Mouse (Mus musculus): ENCODE results near the gene Tmem189. TPM values are rescaled to one million over a fixed set of nuclear protein-coding genes. Genes with fewer than 3 reads are reported as not detected.

Gene Tmem189
- polyA plus RNA-seq, 1 experiment from 2014 or later, result 34.5 TPM

DNA sequence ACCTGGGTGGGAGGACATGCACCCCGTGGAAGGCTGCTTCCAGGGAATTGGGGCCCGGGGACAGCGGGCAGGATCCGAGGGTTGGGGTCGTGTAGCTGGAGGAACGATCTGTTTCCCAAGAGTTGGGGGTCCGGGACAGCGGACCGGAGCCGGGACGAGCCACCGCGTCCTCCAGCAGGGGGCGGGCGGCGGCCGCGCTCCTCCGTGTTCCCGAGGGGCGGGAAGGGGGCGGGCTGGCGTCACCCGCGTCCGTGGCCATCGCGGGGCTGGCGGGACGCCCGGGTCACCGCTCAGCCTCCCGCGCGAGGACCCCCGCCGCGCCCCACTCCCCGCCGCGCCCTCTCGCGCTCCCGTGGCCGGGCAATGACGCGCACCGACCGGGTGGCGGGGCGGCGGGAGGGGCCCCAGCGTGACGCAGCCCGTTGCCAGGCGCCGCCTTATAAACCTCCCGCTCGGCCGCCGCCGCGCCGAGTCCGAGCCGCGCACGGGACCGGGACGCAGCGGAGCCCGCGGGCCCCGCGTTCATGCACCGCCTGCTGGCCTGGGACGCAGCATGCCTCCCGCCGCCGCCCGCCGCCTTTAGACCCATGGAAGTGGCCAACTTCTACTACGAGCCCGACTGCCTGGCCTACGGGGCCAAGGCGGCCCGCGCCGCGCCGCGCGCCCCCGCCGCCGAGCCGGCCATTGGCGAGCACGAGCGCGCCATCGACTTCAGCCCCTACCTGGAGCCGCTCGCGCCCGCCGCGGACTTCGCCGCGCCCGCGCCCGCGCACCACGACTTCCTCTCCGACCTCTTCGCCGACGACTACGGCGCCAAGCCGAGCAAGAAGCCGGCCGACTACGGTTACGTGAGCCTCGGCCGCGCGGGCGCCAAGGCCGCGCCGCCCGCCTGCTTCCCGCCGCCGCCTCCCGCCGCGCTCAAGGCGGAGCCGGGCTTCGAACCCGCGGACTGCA is 847 bp downstream of the Tmem189 start, which contains the start of gene Cebpb:
Cebpb (plus strand) TSS at position 418 of the 954 bp plus-strand sequence.
- Histone ChIP-seq H3K9ac (peak within 1 kb of the TSS; percentile 59), H3K27ac (0 out of 2 replicates have a peak within 1 kb of the TSS, but pooled peaks have one; percentile 25), H3K4me1 (peaks cover 16% of the 10 kb centered on the region), H3K9me3 (no peaks in the 10 kb centered on the region), H3K36me3 (replicated peaks) (no peaks in the 10 kb centered on the region), H3K4me2 (peak within 1 kb of the TSS; percentile 94), H3K27me3 (peaks cover 71% of the 10 kb centered on the region), H3K4me3 (replicated peaks) (peak within 1 kb of the TSS; percentile 67)
- peak; percentile 55 for ATAC-seq (ENCODE audit: low FRiP score)
- under 1% methylated on average over 78 of the region's 147 CpGs for WGBS

DNA sequence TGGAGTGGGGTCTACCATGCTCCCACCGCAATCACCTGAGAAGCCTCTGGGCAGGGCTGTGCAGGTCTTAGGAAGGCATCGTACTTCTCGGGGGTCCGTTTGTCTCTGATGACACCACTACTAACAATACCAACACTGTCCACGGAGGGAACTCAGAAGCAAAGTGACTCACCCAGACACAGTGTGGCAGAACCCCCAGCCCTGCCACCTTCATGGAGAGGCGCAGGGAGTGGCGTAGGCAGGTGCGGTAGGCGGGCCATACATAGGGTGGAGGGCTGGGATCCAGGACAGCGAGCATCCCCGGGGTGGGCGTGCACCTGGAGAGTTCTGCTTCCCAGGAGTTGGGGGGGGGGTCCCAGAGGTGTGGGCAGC is 1.5 kb downstream of the Tmem189 start:
- WGBS, result 19% methylated on average over 12 of the region's 12 CpGs

DNA sequence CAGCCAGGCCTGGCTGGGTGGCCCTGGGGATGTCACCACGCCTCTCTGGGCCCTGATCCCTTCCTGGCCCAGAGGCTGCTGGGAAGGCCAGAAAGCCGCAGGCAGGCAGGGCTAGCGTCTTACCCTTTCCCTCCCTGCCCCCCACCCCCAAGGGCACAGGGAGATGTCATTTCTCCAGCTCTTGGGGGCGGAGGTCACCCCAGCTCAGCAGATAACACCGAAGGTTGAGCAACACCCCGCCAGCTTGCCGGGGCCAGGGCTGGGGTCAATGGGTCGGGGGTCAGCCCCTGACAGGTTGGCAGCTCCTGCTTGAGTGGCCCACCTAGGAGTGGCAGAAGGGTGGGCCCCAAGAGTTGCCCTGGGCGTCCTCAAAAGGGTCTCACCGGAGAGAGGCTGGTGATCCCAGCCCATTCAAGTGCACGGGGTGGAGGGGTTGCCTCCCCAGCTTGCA is 1.9 kb downstream of the Tmem189 start:
- 54% methylated on average over 11 of the region's 11 CpGs for WGBS
- peaks cover 71% of the 10 kb centered on the region for H3K27me3 ChIP-seq
- H3K4me2 ChIP-seq, result no peak overlapping the region
- no peak overlapping the region for H3K27ac ChIP-seq
- no peak overlapping the region for H3K4me3 ChIP-seq (replicated peaks)
- no peaks in the 10 kb centered on the region for H3K9me3 ChIP-seq
- no peak for ATAC-seq (ENCODE audit: low FRiP score)
- H3K4me1 ChIP-seq, result peaks cover 16% of the 10 kb centered on the region
- no peaks in the 10 kb centered on the region for H3K36me3 ChIP-seq (replicated peaks)
- H3K9ac ChIP-seq, result no peak overlapping the region

More for the DNA sequence above, 1.5 kb downstream of the Tmem189 start:
- Histone ChIP-seq H3K36me3 (replicated peaks) (no peaks in the 10 kb centered on the region), H3K9ac (peak overlapping the region; percentile 59; the same call in 1 of the 2 replicates), H3K27me3 (peaks cover 71% of the 10 kb centered on the region), H3K4me3 (replicated peaks) (peak overlapping the region; percentile 67), H3K27ac (no peak overlapping the region), H3K4me2 (peak overlapping the region; percentile 94), H3K9me3 (no peaks in the 10 kb centered on the region), H3K4me1 (peaks cover 16% of the 10 kb centered on the region)
- ATAC-seq (ENCODE audit: low FRiP score), result peak; percentile 45; the same call in 1 of the 2 replicates

- Histone ChIP-seq H3K4me3 (replicated peaks) (no peak overlapping the region), H3K9ac (no peak overlapping the region), H3K36me3 (replicated peaks) (no peaks in the 10 kb centered on the region), H3K27me3 (peaks cover 69% of the 10 kb centered on the region), H3K4me1 (peaks cover 16% of the 10 kb centered on the region), H3K9me3 (no peaks in the 10 kb centered on the region), H3K27ac (no peak overlapping the region), H3K4me2 (no peak overlapping the region)
- WGBS, result 92% methylated on average over 4 of the region's 4 CpGs
- no peak for ATAC-seq (ENCODE audit: low FRiP score)
These were observed 2.4 kb downstream of the Tmem189 start for GRCm38 (mm10) chr2:167687250-167687586.

- 80% methylated on average over 16 of the region's 16 CpGs for WGBS
- no peak overlapping the region for H3K27ac ChIP-seq
- H3K4me3 ChIP-seq (replicated peaks), result no peak overlapping the region
- no peak for ATAC-seq (ENCODE audit: low FRiP score)
- H3K4me1 ChIP-seq, result peaks cover 16% of the 10 kb centered on the region
- no peaks in the 10 kb centered on the region for H3K9me3 ChIP-seq
- H3K4me2 ChIP-seq, result no peak overlapping the region
- H3K9ac ChIP-seq, result no peak overlapping the region
- H3K36me3 ChIP-seq (replicated peaks), result no peaks in the 10 kb centered on the region
- peaks cover 63% of the 10 kb centered on the region for H3K27me3 ChIP-seq
These were observed 3.0 kb downstream of the Tmem189 start for GRCm38 (mm10) chr2:167686382-167687249.

- Histone ChIP-seq H3K27ac (no peak overlapping the region), H3K9ac (no peak overlapping the region), H3K4me2 (no peak overlapping the region), H3K36me3 (replicated peaks) (no peaks in the 10 kb centered on the region), H3K27me3 (peaks cover 55% of the 10 kb centered on the region), H3K4me3 (replicated peaks) (no peak overlapping the region), H3K4me1 (peaks cover 16% of the 10 kb centered on the region), H3K9me3 (no peaks in the 10 kb centered on the region)
- 84% methylated on average over 3 of the region's 3 CpGs for whole genome bisulfite sequencing
- ATAC-seq (ENCODE audit: low FRiP score), result no peak
These were observed 3.8 kb downstream of the Tmem189 start for GRCm38 (mm10) chr2:167685865-167686264.

DNA sequence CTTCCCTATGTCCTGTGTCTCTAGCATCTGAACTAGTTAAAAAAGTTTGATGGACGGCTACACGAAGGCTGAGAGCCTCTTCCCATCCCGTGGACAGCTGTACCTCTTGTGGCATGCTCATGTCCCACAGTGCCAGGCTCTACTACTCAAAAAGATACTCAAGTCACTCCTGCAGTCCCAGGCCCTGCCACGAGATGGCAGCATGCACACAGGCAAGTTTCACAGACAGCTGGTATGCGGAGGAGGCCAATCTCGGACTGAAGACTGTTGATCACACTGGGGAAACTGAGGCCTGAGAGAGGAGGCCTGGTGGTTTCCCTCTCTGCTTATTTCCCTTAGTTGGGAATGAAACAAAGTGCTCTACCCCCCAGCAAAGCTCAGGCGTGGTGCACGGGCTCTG is 4.5 kb downstream of the Tmem189 start:
- no peak overlapping the region for H3K9ac ChIP-seq
- H3K4me1 ChIP-seq, result peaks cover 16% of the 10 kb centered on the region
- H3K4me2 ChIP-seq, result no peak overlapping the region
- no peaks in the 10 kb centered on the region for H3K36me3 ChIP-seq (replicated peaks)
- H3K27me3 ChIP-seq, result peaks cover 49% of the 10 kb centered on the region
- ATAC-seq (ENCODE audit: low FRiP score), result peak; percentile 18; the same call in 1 of the 2 replicates
- H3K4me3 ChIP-seq (replicated peaks), result no peak overlapping the region
- no peak overlapping the region for H3K27ac ChIP-seq
- no peaks in the 10 kb centered on the region for H3K9me3 ChIP-seq
- 6% methylated on average over 8 of the region's 8 CpGs for WGBS

DNA sequence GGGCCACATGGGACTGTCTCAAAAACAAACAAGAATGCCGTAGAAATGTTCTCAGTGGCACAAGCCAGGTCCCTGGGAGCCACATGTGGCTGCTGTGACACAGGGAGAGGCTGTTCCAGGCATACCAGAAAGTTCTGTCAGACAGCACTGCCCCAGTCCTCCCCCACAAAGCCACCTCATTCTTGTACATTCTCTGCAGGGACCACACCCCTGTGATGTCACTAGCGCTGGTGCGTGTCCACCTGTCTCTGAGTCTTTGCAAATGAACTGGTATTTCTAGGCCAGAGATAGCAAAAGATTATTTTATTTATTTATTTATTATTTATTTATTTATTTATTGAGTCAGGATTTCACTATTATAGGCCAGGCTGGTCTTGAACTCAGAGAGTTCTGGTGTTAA is 5.9 kb downstream of the Tmem189 start:
- Histone ChIP-seq H3K4me3 (replicated peaks) (no peak overlapping the region), H3K4me2 (no peak overlapping the region), H3K36me3 (replicated peaks) (no peaks in the 10 kb centered on the region), H3K9ac (no peak overlapping the region), H3K27me3 (peaks cover 35% of the 10 kb centered on the region), H3K4me1 (0 out of 2 replicates have a peak, but pooled peaks cover 9% of the 10 kb centered on the region), H3K9me3 (no peaks in the 10 kb centered on the region), H3K27ac (no peak overlapping the region)
- WGBS, result 88% methylated on average over 3 of the region's 3 CpGs
- ATAC-seq (ENCODE audit: low FRiP score), result no peak

DNA sequence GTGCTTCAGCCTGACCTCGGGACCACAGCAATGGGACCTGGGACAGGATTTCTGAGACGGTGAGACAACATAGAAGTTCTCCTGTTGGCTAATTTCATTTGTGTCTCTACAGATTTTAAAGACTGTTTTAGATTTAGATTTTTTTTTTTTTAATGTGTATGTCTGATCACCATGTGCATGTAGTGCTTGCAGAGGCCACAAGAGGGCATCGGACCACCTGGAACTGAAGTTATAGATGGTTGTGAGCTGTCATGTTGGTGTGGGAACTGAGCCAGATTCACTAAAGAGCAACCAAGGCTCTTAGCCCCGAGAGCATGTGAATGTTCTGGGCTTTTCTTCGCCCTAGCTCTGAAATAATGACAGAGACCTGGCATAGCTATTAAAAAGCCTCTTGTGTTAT is 9.0 kb downstream of the Tmem189 start:
- Histone ChIP-seq H3K4me2 (no peak overlapping the region), H3K9me3 (no peaks in the 10 kb centered on the region), H3K27ac (no peak overlapping the region), H3K36me3 (replicated peaks) (no peaks in the 10 kb centered on the region), H3K27me3 (peaks cover 8% of the 10 kb centered on the region), H3K9ac (no peak overlapping the region), H3K4me3 (replicated peaks) (no peak overlapping the region), H3K4me1 (0 out of 2 replicates have a peak, but pooled peaks cover 5% of the 10 kb centered on the region)
- ATAC-seq (ENCODE audit: low FRiP score), result no peak
- 60% methylated on average over 5 of the region's 5 CpGs for WGBS

DNA sequence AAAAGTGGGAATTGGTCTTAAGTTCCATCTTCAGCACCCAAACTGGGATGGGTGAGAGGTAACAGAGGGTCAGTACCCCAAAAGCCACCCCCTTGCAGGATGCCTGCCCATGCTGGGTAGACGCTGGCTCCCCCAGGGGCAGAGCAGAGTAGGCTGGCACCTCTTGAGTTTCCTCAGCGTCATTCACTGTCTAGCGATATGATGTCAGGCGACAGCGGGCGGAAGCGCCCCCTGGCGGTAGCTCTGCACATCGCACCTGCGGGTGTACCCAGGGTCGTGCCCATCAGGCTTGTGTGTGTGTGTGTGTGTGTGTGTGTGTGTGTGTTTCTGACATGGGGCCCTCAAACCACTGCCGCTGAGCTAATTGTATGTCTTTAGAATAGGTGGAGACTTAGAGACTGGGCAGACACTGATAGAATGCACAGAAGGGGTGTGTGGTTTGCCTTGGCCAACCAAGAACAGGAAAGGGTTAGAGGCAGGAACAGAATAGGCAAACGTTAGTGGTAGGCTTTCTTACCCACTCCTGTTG is 9.7 kb downstream of the Tmem189 start:
- WGBS, result 2% methylated on average over 13 of the region's 13 CpGs
- Histone ChIP-seq H3K4me3 (replicated peaks) (no peak overlapping the region), H3K36me3 (replicated peaks) (no peaks in the 10 kb centered on the region), H3K27ac (no peak overlapping the region), H3K9me3 (no peaks in the 10 kb centered on the region), H3K4me1 (0 out of 2 replicates have a peak, but pooled peaks cover 5% of the 10 kb centered on the region), H3K4me2 (no peak overlapping the region), H3K9ac (no peak overlapping the region), H3K27me3 (peaks cover 3% of the 10 kb centered on the region; the same call in 1 of the 2 replicates)
- ATAC-seq (ENCODE audit: low FRiP score), result peak; percentile 73

GRCm38 (mm10) chr2:167678600-167678999 is 11.0 kb downstream of the Tmem189 start:
- H3K4me2 ChIP-seq, result no peak overlapping the region
- H3K27ac ChIP-seq, result no peak overlapping the region
- H3K9ac ChIP-seq, result no peak overlapping the region
- no peaks in the 10 kb centered on the region for H3K9me3 ChIP-seq
- peaks cover 3% of the 10 kb centered on the region; the same call in 1 of the 2 replicates for H3K27me3 ChIP-seq
- WGBS, result 49% methylated on average over 5 of the region's 5 CpGs
- H3K4me3 ChIP-seq (replicated peaks), result no peak overlapping the region
- H3K36me3 ChIP-seq (replicated peaks), result no peaks in the 10 kb centered on the region
- 0 out of 2 replicates have a peak, but pooled peaks cover 5% of the 10 kb centered on the region for H3K4me1 ChIP-seq
- ATAC-seq (ENCODE audit: low FRiP score), result no peak
